17 mouse cellular contexts compared by ENCODE assay signal in the genomic region with DNA sequence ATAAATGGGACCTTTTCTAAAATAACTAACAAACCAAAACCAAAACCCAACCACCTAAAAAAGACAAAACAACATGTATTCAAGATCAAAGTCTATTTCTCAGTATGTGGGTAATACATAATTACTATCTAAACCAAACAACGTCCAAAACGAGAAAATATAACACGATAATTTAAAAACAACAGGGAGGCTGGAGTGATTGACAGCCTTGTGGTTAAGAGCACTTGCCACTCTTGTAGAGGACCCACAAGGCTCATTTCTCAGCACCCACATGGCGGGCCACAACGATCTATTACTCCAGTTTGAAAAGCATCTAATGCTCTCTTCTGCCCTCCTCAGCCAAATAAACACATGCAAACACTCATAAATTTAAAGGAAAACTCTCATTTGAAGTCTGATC. TPM values are rescaled to one million over a fixed set of nuclear protein-coding genes. Genes with fewer than 3 reads are reported as not detected.
DNase-seq lines count a peak whose midpoint lies in the region; ATAC-seq lines count a peak whose summit lies in the region.
"Had no signal": no experiment of that assay in that cellular context is flagged by ENCODE, and none has a peak within 500 bp of the region (broad histone marks: within the 10 kb centered on the region; RNA-seq: fewer than 3 reads in every experiment).

No protein-coding gene starts in this region.

- peak; percentile 58 for ATAC-seq in activated CD4-positive, CD25-positive, alpha-beta regulatory T cell, adult 4 months
- ATAC-seq: forebrain, embryonic 16.5 days; hindbrain, embryonic 16.5 days; intestine, embryonic 15.5 days had no signal

- DNase-seq in 416B (ENCODE audit: low read depth), result peak; percentile 38
- peak; percentile 52 for DNase-seq in CD4-positive helper T cell, adult 2 months (ENCODE audit: low read depth, low spot score)
- DNase-seq in naive thymus-derived CD4-positive, alpha-beta T cell, adult 2 months (ENCODE audit: low read depth), result peak; percentile 33
- no peak for DNase-seq in layer of hippocampus, postnatal 36 days
- no peak for DNase-seq in left cerebral cortex, postnatal 4 days
- DNase-seq: adrenal gland, postnatal 14 days; B cell, adult 2 months; cerebellum, adult 11-12 months; cerebellum, adult 9-10 months; cerebellum, postnatal 25 days; gastrocnemius, postnatal 14 days; heart, postnatal 10 days; heart, postnatal 4 days had no signal

- intact Hi-C loops in left cerebral cortex, postnatal 4 days (cut with DNase I), result no loop called here

RNA-seq across cellular contexts. Expression of gene Khdrbs1, which starts 10.7 kb away (rescaled TPM):
- 10 to 100 TPM; 34.4 to 34.7 TPM for polyA plus RNA-seq in activated CD4-positive, CD25-positive, alpha-beta regulatory T cell, adult 4 months (2017; shearing (Covaris generic))
- 10 to 100 TPM; 88.4 to 90.0 TPM for total RNA-seq in layer of hippocampus, postnatal 36 days (2021)
- 100 to 1,000 TPM; 164 to 166 TPM for total RNA-seq in left cerebral cortex, postnatal 4 days (2021)

RNA-seq across cellular contexts. Expression of gene Tmem39b, which starts 34.8 kb away (rescaled TPM):
- polyA plus RNA-seq in activated CD4-positive, CD25-positive, alpha-beta regulatory T cell, adult 4 months (2017; shearing (Covaris generic)), result 10 to 100 TPM in 1 of 2 experiments, 1 to 10 TPM in 1; 7.6 to 15.6 TPM
- total RNA-seq in layer of hippocampus, postnatal 36 days (2021), result 10 to 100 TPM; 11.5 to 15.8 TPM
- 10 to 100 TPM; 21.5 to 22.3 TPM for total RNA-seq in left cerebral cortex, postnatal 4 days (2021)

RNA-seq across cellular contexts. Expression of gene Kpna6, which starts 58.9 kb away (rescaled TPM):
- polyA plus RNA-seq in activated CD4-positive, CD25-positive, alpha-beta regulatory T cell, adult 4 months (2017; shearing (Covaris generic)), result 10 to 100 TPM in 1 of 2 experiments, 1 to 10 TPM in 1; 7.4 to 11.2 TPM
- 10 to 100 TPM; 90.7 to 92.5 TPM for total RNA-seq in layer of hippocampus, postnatal 36 days (2021)
- 10 to 100 TPM; 78.3 to 83.0 TPM for total RNA-seq in left cerebral cortex, postnatal 4 days (2021)

Comparison
In these comparisons a context has a peak if more than half of its experiments do, and no peak if none do; other contexts are left out.
1. DNase-seq: peak in 416B (single experiment), CD4-positive helper T cell, adult 2 months (single experiment) and naive thymus-derived CD4-positive, alpha-beta T cell, adult 2 months (single experiment); none in layer of hippocampus, postnatal 36 days (0 of 2) and left cerebral cortex, postnatal 4 days (single experiment).